17 mouse cellular contexts compared by ENCODE assay signal in the genomic region with DNA sequence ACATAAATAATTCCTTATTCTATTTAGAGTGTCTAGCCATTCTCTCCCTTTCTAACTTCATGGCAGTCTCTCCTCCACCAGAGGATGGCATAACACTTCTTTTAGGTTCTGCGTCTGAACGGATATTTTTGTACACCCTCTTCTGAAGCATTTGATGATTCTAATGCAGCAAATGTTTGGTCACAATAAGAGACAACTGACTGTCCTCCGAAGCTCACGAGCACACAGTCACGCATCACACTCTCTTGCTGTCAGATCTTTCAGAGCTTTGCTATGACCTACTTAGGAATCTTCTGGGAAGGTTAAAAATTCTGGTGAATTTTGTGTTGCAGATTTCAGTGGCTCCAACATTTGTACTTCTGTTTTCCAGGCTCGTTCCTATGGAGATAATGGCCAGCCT.
DNase-seq lines count a peak whose midpoint lies in the region.
"Had no signal": no experiment of that assay in that cellular context is flagged by ENCODE, and none has a peak within 500 bp of the region (broad histone marks: within the 10 kb centered on the region; RNA-seq: fewer than 3 reads in every experiment).

No protein-coding gene starts in this region.

- peak; percentile 24 to 37 for DNase-seq in frontal cortex, adult 2 months (ENCODE audit: extremely low spot score in 1 of 2, low spot score in 1 of 2)
- DNase-seq in frontal cortex, postnatal 14 days (ENCODE audit: low spot score in 2 of 2), result no peak
- peak; percentile 19 for DNase-seq in left cerebral cortex, adult 11 months (ENCODE audit: low spot score)
- no peak for DNase-seq in left cerebral cortex, postnatal 10 days (ENCODE audit: extremely low spot score in 1 of 2, low spot score in 2 of 2)
- peak; percentile 30 for DNase-seq in right cerebral cortex, adult 18-20 months
- DNase-seq in right cerebral cortex, postnatal 10 days (ENCODE audit: low spot score in 2 of 2), result no peak
- peak; percentile 64 for DNase-seq in telencephalon, adult 2 months (ENCODE audit: low read depth, low spot score)
- DNase-seq in c-Kit-positive CD71-positive TER-119-positive erythroid progenitor cells, embryonic 14.5 days (ENCODE audit: low spot score), result no peak
- DNase-seq: cerebellum, adult 18-20 months; cerebellum, postnatal 10 days; gastrocnemius, postnatal 10 days; kidney, adult 11 months; kidney, postnatal 14 days; lung, embryonic 14.5 days; lung, postnatal 36 days; thymus, adult 18-20 months; thymus, postnatal 25 days had no signal

- intact Hi-C loops in left cerebral cortex, postnatal 10 days (cut with DNase I), result loop anchor here (10.0 kb wide), 1 partner anchor 219 kb away; no protein-coding TSS in a partner anchor

Comparison
In these comparisons a context has a peak if more than half of its experiments do, and no peak if none do; other contexts are left out.
1. DNase-seq: peak in frontal cortex, adult 2 months (2 of 2), left cerebral cortex, adult 11 months (single experiment), right cerebral cortex, adult 18-20 months (single experiment) and telencephalon, adult 2 months (single experiment); none in frontal cortex, postnatal 14 days (0 of 2), left cerebral cortex, postnatal 10 days (0 of 2), right cerebral cortex, postnatal 10 days (0 of 2) and c-Kit-positive CD71-positive TER-119-positive erythroid progenitor cells, embryonic 14.5 days (single experiment).